Mouse (Mus musculus): ENCODE measurements around the gene Gm21861.
"Not testable (repeated sequence)": the region's sequence is repeated elsewhere in the genome, so short reads cannot be mapped to it uniquely, and the experiment has no call there.

Gene Gm21861

GRCm38 (mm10) chrY:58814497-58814896, at the start of gene Gm21861:
TSS of gene Gm21861 (minus strand) at chrY:58814597.
- DNase-seq (ENCODE audit: low read depth, low spot score) = not testable (repeated sequence)

All from skeletal muscle tissue, adult 2 months (tissue).